Mouse (Mus musculus): Measurements from ENCODE around the gene Slc39a2. TPM values are rescaled to one million over a fixed set of nuclear protein-coding genes. Genes with fewer than 3 reads are reported as not detected.
"Not testable (repeated sequence)": the region's sequence is repeated elsewhere in the genome, so short reads cannot be mapped to it uniquely, and the experiment has no call there.

Slc39a2 gene
- polyA plus RNA-seq, 1 experiment from 2014 or later: 0.08 TPM

DNA sequence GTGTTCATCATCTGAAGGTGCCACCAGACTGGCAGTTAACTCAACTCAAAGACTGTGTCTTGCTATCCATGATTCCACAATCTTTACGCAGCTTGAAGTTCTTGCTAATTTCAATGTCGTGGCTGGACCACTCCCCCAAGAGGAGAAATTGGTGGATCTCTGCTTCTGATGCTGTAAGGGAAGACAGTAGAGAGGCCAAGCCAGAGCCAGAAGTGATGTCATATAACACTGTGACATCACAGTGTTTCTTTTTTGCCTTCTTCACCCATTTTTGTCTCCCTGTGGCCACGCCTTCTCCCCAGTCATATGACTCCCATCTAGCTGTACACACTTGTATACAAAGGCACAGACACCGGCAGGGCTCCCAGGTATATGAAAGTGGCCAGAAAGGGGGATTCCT, 25.4 kb downstream of the Slc39a2 start, which contains the start of gene Tppp2:
Gene Tppp2 (plus strand): TSS at position 301 of the 400 bp plus-strand sequence.
- H3K9ac ChIP-seq: no peak within 1 kb of the TSS
- 75% methylated on average over 4 of the region's 4 CpGs for WGBS (ENCODE audit: insufficient replicate concordance)
- H3K27ac ChIP-seq: no peak within 1 kb of the TSS
- no peaks in the 10 kb centered on the region for H3K36me3 ChIP-seq
- no peak for ATAC-seq (ENCODE audit: low read depth)
- H3K4me1 ChIP-seq (replicated peaks): peaks cover 15% of the 10 kb centered on the region
- peaks cover 20% of the 10 kb centered on the region for H3K27me3 ChIP-seq
- H3K4me3 ChIP-seq (replicated peaks): no peak within 1 kb of the TSS
- H3K9me3 ChIP-seq (replicated peaks): no peaks in the 10 kb centered on the region
- no peak for DNase-seq
- H3K4me2 ChIP-seq: no peak within 1 kb of the TSS

DNA sequence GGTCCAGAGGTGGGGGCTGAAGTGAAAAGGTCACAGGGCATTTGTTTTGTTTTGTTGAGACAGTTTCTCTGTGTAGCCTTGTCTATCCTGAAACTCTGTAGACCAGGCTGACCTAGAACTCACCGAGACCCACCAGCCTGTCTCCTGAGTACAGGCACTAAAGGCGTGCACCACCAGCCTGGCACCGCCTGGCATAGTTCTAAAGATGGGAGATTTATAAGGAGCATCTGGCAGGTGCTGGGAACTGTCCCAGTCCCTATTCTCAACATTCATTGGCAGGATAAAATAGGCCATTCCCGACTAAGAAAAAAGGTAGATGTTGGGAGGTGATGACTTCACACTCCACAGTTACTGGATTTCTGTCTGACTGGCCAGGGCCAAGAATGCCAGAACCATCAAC, 26.3 kb downstream of the Slc39a2 start:
- no peaks in the 10 kb centered on the region for H3K9me3 ChIP-seq (replicated peaks)
- no peak for ATAC-seq (ENCODE audit: low read depth)
- H3K4me1 ChIP-seq (replicated peaks): peaks cover 7% of the 10 kb centered on the region
- H3K36me3 ChIP-seq: no peaks in the 10 kb centered on the region
- no peak overlapping the region for H3K4me2 ChIP-seq
- H3K27ac ChIP-seq: no peak overlapping the region
- no peak overlapping the region for H3K9ac ChIP-seq
- WGBS (ENCODE audit: insufficient replicate concordance): 62% methylated on average over 4 of the region's 4 CpGs
- no peak overlapping the region for H3K4me3 ChIP-seq (replicated peaks)
- no peak for DNase-seq
- H3K27me3 ChIP-seq: peaks cover 12% of the 10 kb centered on the region

DNA sequence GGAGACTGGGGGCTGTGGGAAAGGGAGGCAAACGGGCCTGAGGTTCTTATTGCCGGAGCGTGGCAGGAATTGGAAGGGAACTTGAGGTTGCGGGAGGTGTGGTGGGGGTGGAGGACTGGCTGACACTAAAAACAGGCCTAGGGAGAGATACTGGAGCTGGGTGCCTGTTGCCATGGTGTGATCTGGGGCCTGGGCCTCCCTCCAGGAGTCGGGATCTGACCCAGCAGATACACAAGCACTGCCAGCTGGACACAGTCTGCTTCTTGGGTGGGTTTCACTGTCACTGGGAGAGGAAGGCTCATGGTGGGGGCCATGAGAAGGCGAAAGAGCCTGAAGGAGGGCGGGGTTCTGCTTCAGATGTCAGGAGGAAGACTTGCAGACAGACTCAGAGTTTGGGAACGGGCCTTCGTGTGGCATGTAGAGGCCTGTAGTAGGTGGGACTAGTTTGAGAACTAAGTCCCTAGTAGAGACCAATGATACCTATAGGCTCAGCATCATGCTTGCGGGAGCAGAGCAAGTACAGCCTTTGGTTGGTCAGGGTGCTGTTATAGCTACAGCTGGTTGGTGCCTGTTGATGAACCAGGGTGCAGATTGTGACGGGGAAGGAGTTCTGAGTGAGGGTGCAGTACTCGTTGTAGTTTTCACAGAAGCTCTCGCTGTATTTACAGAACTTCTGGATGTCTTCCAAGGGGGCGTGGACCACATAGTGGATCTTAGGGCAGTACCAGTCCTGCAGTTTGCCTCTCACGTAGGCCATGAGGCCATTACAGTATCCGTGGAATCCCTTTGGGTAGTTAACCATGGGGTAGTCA, 29.3 kb downstream of the Slc39a2 start:
- H3K9ac ChIP-seq: no peak overlapping the region
- no peaks in the 10 kb centered on the region for H3K27me3 ChIP-seq
- WGBS (ENCODE audit: insufficient replicate concordance): 68% methylated on average over 16 of the region's 16 CpGs
- no peaks in the 10 kb centered on the region for H3K9me3 ChIP-seq (replicated peaks)
- H3K36me3 ChIP-seq: no peaks in the 10 kb centered on the region
- H3K27ac ChIP-seq: no peak overlapping the region
- H3K4me2 ChIP-seq: no peak overlapping the region
- no peak overlapping the region for H3K4me3 ChIP-seq (replicated peaks)
- DNase-seq (no peak), ATAC-seq (ENCODE audit: low read depth) (no peak)
- no peaks in the 10 kb centered on the region for H3K4me1 ChIP-seq (replicated peaks)

DNA sequence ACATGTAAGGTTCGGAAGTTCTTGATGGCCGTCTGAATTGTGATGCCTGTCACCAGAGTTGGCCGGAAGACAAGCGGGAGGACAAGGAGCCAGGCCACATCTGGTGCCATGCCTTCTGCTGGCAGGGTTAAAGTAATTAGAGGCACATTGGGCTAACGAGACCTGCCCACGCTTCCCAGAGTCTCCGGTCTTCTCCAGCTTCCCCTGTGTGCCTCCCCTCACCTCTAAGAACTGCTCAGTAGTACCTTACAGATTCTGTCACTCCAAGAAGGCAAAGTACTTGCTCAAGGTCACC, 29.8 kb downstream of the Slc39a2 start, which contains the start of gene Rnase13:
Gene Rnase13 (minus strand): TSS at position 203 of the 295 bp plus-strand sequence.
- Histone ChIP-seq H3K4me2 (no peak within 1 kb of the TSS), H3K36me3 (no peaks in the 10 kb centered on the region), H3K9me3 (replicated peaks) (no peaks in the 10 kb centered on the region), H3K4me1 (replicated peaks) (no peaks in the 10 kb centered on the region), H3K4me3 (replicated peaks) (no peak within 1 kb of the TSS), H3K9ac (no peak within 1 kb of the TSS), H3K27ac (no peak within 1 kb of the TSS), H3K27me3 (no peaks in the 10 kb centered on the region)
- DNase-seq: no peak
- no peak for ATAC-seq (ENCODE audit: low read depth)
- whole genome bisulfite sequencing (ENCODE audit: insufficient replicate concordance): 82% methylated on average over 7 of the region's 7 CpGs

DNA sequence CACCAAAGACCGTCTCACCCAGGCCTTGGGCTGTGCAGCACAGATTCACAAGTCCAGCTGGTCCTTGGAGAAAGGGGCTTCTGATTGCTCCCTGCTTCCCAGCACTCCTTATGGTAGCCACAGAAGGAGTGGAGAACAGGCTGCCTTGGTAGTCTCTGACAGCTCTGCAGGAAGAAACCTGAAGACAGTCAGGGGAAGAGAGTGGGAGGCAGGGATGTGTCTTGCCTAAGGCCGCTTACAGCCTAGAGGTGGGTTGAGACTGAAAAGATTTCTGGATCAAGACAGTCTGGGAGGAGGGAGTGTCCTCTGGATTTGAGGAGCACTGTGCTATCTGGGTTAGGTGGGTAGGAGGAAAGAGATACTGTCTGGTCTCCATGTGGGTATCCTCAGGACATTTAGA, 30.2 kb downstream of the Slc39a2 start:
- H3K9me3 ChIP-seq (replicated peaks): no peaks in the 10 kb centered on the region
- no peak overlapping the region for H3K9ac ChIP-seq
- H3K4me2 ChIP-seq: no peak overlapping the region
- ATAC-seq (ENCODE audit: low read depth) (no peak), DNase-seq (no peak)
- no peak overlapping the region for H3K27ac ChIP-seq
- no peak overlapping the region for H3K4me3 ChIP-seq (replicated peaks)
- no peaks in the 10 kb centered on the region for H3K27me3 ChIP-seq
- no peaks in the 10 kb centered on the region for H3K4me1 ChIP-seq (replicated peaks)
- 63% methylated on average over 2 of the region's 2 CpGs for WGBS (ENCODE audit: insufficient replicate concordance)
- H3K36me3 ChIP-seq: no peaks in the 10 kb centered on the region

- no peak overlapping the region for H3K9ac ChIP-seq
- H3K4me1 ChIP-seq (replicated peaks): no peaks in the 10 kb centered on the region
- no peak overlapping the region for H3K4me3 ChIP-seq (replicated peaks)
- ATAC-seq (ENCODE audit: low read depth) (no peak), DNase-seq (no peak)
- H3K27ac ChIP-seq: no peak overlapping the region
- H3K27me3 ChIP-seq: no peaks in the 10 kb centered on the region
- no peaks in the 10 kb centered on the region for H3K36me3 ChIP-seq
- H3K9me3 ChIP-seq (replicated peaks): no peaks in the 10 kb centered on the region
- H3K4me2 ChIP-seq: no peak overlapping the region
- WGBS (ENCODE audit: insufficient replicate concordance): 61% methylated on average over 4 of the region's 4 CpGs
Measured at GRCm38 (mm10) chr14:51923492-51923891, 30.8 kb downstream of the Slc39a2 start.

- DNase-seq; H3K9ac ChIP-seq; H3K4me1 ChIP-seq (replicated peaks); H3K9me3 ChIP-seq (replicated peaks); ATAC-seq (ENCODE audit: low read depth); H3K27me3 ChIP-seq; H3K27ac ChIP-seq; H3K4me2 ChIP-seq; H3K4me3 ChIP-seq (replicated peaks); H3K36me3 ChIP-seq: not testable (repeated sequence)
- WGBS (ENCODE audit: insufficient replicate concordance): 78% methylated on average over 11 of the region's 11 CpGs
Measured at GRCm38 (mm10) chr14:51926930-51927329, 34.2 kb downstream of the Slc39a2 start.

DNA sequence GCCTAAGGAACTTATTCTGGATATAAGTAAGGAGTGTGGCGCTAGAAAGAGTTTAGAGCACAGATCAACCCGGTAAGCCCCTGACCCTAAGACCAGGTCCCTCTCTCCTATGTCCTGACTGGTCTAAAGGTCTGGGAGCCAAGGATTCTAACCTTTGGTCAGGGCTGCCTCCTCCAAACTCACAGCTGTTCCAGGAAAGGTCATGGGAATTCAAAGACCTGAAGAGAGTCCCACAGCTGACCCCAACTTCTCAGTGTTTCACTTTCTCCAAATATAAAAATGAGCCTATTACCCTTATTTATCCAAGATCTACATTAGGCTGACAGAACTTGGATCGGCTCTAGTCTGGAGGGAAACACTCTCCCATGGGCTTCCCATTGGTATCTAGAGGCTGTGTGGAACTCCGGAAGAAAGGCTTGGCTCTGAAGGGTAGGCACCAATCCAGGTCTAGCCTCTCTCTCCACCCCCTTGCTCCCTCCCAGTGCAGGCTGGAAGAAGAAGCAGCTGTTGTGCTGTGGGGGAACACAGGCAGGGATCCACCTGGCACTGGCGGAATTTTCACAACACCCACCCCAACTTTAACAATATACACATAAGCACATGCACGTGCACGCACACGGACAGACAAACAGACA, 36.7 kb downstream of the Slc39a2 start:
- H3K9me3 ChIP-seq (replicated peaks): no peaks in the 10 kb centered on the region; the same call in 1 of the 2 replicates
- no peaks in the 10 kb centered on the region for H3K27me3 ChIP-seq
- H3K36me3 ChIP-seq: no peaks in the 10 kb centered on the region
- DNase-seq (no peak), ATAC-seq (ENCODE audit: low read depth) (no peak)
- 68% methylated on average over 8 of the region's 8 CpGs for WGBS (ENCODE audit: insufficient replicate concordance)
- 0 out of 2 replicates have a peak, but pooled peaks cover 4% of the 10 kb centered on the region for H3K4me1 ChIP-seq (replicated peaks)
- H3K4me3 ChIP-seq (replicated peaks): no peak overlapping the region
- H3K27ac ChIP-seq: no peak overlapping the region
- H3K9ac ChIP-seq: no peak overlapping the region
- H3K4me2 ChIP-seq: no peak overlapping the region

DNA sequence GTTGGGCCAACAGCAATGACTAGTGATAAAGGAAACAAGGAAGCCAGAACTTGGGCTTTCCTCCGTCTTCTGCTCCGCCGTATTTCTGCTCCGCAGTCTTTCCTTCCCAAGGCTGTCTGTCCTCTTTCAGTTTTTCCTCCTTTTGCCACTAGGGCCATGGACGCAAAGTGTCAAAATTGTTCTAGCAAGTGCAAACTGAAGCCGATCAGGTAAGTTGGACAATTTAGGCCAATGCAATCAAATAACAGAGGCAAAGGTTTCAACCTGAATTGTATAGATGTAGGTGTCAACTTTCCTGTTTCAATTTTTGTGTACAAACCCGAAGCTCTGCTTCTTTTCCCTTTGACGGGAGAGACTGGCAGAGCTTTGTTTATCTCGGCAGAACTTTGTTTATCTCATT, 37.3 kb downstream of the Slc39a2 start:
- Histone ChIP-seq H3K4me2 (no peak overlapping the region), H3K36me3 (no peaks in the 10 kb centered on the region), H3K27me3 (no peaks in the 10 kb centered on the region), H3K27ac (no peak overlapping the region), H3K4me1 (replicated peaks) (0 out of 2 replicates have a peak, but pooled peaks cover 4% of the 10 kb centered on the region), H3K9ac (no peak overlapping the region), H3K4me3 (replicated peaks) (no peak overlapping the region), H3K9me3 (replicated peaks) (no peaks in the 10 kb centered on the region; the same call in 1 of the 2 replicates)
- DNase-seq (no peak), ATAC-seq (ENCODE audit: low read depth) (no peak)
- 62% methylated on average over 9 of the region's 9 CpGs for WGBS (ENCODE audit: insufficient replicate concordance)

DNA sequence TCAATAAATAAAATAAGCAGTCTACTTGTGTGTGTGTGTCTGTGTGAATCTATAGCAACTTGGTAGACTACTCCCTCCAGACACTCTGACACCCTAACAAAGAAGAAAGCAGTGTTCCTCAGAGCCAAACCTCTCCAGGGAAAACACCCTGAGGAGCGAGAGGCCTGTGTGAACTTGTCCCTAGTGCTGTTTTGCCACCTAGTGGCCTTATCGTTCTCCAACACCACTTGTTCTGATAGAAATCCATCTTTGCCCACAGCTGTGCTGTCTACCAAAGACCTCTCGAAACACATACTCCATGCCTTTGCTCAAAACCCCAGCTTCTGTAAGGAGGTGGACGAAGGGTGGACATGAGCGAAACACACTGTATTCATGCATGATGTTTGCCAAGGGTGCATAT, 38.1 kb downstream of the Slc39a2 start:
- WGBS (ENCODE audit: insufficient replicate concordance): 29% methylated on average over 5 of the region's 5 CpGs
- Histone ChIP-seq H3K4me3 (replicated peaks) (no peak overlapping the region), H3K4me1 (replicated peaks) (0 out of 2 replicates have a peak, but pooled peaks cover 4% of the 10 kb centered on the region), H3K27ac (no peak overlapping the region), H3K9me3 (replicated peaks) (no peaks in the 10 kb centered on the region; the same call in 1 of the 2 replicates), H3K4me2 (no peak overlapping the region), H3K9ac (no peak overlapping the region), H3K36me3 (no peaks in the 10 kb centered on the region), H3K27me3 (no peaks in the 10 kb centered on the region)
- no peak for DNase-seq
- peak; percentile 54 for ATAC-seq (ENCODE audit: low read depth)

GRCm38 (mm10) chr14:51932092-51933020, 39.7 kb downstream of the Slc39a2 start:
- ATAC-seq (ENCODE audit: low read depth): no peak
- Histone ChIP-seq H3K27me3 (no peaks in the 10 kb centered on the region), H3K4me1 (replicated peaks) (0 out of 2 replicates have a peak, but pooled peaks cover 4% of the 10 kb centered on the region), H3K9me3 (replicated peaks) (no peaks in the 10 kb centered on the region; the same call in 1 of the 2 replicates), H3K27ac (no peak overlapping the region), H3K36me3 (no peaks in the 10 kb centered on the region), H3K4me2 (no peak overlapping the region), H3K9ac (no peak overlapping the region), H3K4me3 (replicated peaks) (no peak overlapping the region)
- WGBS (ENCODE audit: insufficient replicate concordance): 50% methylated on average over 10 of the region's 10 CpGs
- no peak for DNase-seq

All from liver, embryonic 13.5 days (tissue).